Mouse (Mus musculus) myocyte (in vitro differentiated cells): ENCODE data around the gene Krt18.

ENCODE experiments used
- CEBPB ChIP-seq: IDR thresholded peaks from 2 replicates; pipeline ENCODE4 v1.6.1; 2011; ENCODE audit warnings: mild to moderate bottlenecking, moderate library complexity; ENCODE audit not compliant: poor library complexity, insufficient read depth, severe bottlenecking
- E2F4 ChIP-seq: IDR thresholded peaks from one replicate; pipeline ENCODE4 v1.6.1; 2011; ENCODE audit warnings: mild to moderate bottlenecking, control low read depth, moderate library complexity; ENCODE audit not compliant: insufficient read depth
- MAX ChIP-seq: IDR thresholded peaks from one replicate; pipeline ENCODE4 v1.6.1; 2011; ENCODE audit warnings: low read depth, mild to moderate bottlenecking, control low read depth
- MYOD1 ChIP-seq, 3 experiments: IDR thresholded peaks; one replicate each; pipeline ENCODE4 v1.6.1; 2011; ENCODE audit warnings: control low read depth in 2 of 3, low read depth in 2 of 3, mild to moderate bottlenecking in 2 of 3, moderate library complexity in 1 of 3; ENCODE audit not compliant: insufficient read length in 2 of 3, control insufficient read depth in 1 of 3
- MYOG ChIP-seq, 3 experiments: IDR thresholded peaks; one replicate each; pipeline ENCODE4 v1.6.1; 2011; ENCODE audit warnings: control low read depth in 2 of 3, low read depth in 2 of 3, mild to moderate bottlenecking in 2 of 3; ENCODE audit not compliant: insufficient read length in 2 of 3, control insufficient read depth in 1 of 3, insufficient read depth in 1 of 3
- POLR2A ChIP-seq: IDR thresholded peaks from one replicate; pipeline ENCODE4 v1.6.1; 2011; ENCODE audit warnings: low read depth, mild to moderate bottlenecking, control low read depth, moderate library complexity; ENCODE audit not compliant: insufficient read length
- POLR2AphosphoS2 ChIP-seq: IDR thresholded peaks from one replicate; pipeline ENCODE4 v1.6.1; 2011; ENCODE audit warnings: low read depth, control low read depth; ENCODE audit not compliant: insufficient read length
- REST ChIP-seq: IDR thresholded peaks from one replicate; pipeline ENCODE4 v1.6.1; 2011; ENCODE audit warnings: mild to moderate bottlenecking, control low read depth, moderate library complexity; ENCODE audit not compliant: insufficient read depth, insufficient read length
- SRF ChIP-seq: IDR thresholded peaks from one replicate; pipeline ENCODE4 v1.6.1; 2011; ENCODE audit warnings: low read depth; ENCODE audit not compliant: control insufficient read depth, insufficient read length
- TCF12 ChIP-seq: IDR thresholded peaks from one replicate; pipeline ENCODE4 v1.6.1; 2011; ENCODE audit warnings: mild to moderate bottlenecking, control low read depth; ENCODE audit not compliant: poor library complexity, insufficient read depth, severe bottlenecking
- TCF3 ChIP-seq: IDR thresholded peaks from one replicate; pipeline ENCODE4 v1.6.1; 2011; ENCODE audit warnings: low read depth, control low read depth; ENCODE audit not compliant: insufficient read length
- USF1 ChIP-seq: IDR thresholded peaks from one replicate; pipeline ENCODE4 v1.6.1; 2011; ENCODE audit warnings: low read depth, mild to moderate bottlenecking, control low read depth, moderate library complexity

DNA sequence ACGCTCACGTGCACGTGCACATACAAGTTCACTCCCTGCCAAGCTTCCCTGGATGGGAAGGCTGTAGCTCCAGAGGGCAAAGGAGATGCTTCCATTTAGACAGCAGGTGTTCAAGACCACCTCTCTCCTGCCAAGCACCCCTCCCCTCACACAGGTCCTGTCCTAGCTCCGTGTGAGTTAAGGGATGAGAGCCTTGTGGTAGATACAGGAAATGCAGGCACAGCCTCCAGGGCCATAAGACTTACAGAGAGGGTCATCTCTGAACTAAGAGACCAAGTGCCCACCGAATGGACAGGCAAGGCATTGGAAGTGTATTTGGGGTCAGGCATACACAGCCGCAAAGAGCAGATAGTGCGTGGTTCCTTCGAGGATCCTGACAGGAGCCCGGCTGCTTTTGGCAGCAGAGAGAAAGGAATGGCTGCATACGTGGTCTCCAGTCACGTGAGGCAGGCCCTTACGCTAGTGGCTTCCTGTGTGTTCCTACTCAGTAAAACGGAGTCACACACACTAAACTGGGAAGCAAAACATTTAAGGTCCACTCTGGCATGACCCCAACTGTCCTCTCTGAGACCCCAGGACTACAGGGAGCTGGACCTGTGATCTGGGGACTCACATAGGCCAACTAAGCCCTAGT lies 44.5 kb upstream of the Krt18 start:
- TF ChIP-seq POLR2A (no peak), E2F4 (no peak), USF1 (no peak), TCF12 (no peak), MAX (no peak), CEBPB (no peak), POLR2AphosphoS2 (no peak), MYOD1 (IDR thresholded peaks at IDR 0.05; ENCODE audit: control insufficient read depth in 1 of 3, insufficient read length in 2 of 3, low read depth in 2 of 3) (no peak), TCF3 (no peak), MYOG (IDR thresholded peaks at IDR 0.05; ENCODE audit: control insufficient read depth in 1 of 3, insufficient read depth in 1 of 3, insufficient read length in 2 of 3, low read depth in 2 of 3) (no peak), REST (no peak), SRF (no peak)
